8 mouse cellular contexts compared by ENCODE assay signal in the genomic region with DNA sequence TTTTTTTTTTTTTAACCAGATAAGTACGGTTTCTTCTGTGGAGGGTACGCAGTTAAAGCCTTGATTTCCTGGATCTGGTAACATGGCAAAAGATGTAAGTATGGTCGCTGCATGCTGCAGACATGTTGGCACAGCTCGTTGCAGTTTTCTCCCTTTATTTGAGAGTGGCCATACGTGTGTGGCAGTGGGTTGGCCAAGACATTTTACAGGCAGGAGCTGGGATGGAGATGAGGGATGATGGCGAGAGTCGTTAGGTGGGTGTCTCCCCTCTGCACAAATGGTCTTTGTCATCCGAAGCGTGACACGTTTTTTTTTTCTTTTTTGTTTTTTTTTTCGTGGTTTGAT. TPM values are rescaled to one million over a fixed set of nuclear protein-coding genes. Genes with fewer than 3 reads are reported as not detected.
DNase-seq lines count a peak whose midpoint lies in the region; ATAC-seq and TF ChIP-seq lines count a peak whose summit lies in the region.

No protein-coding gene starts in this region.

- no peak overlapping the region for H3K27ac ChIP-seq in kidney, postnatal 0 days
- no peak overlapping the region for H3K27ac ChIP-seq in brown adipose tissue, adult 24 weeks (replicated peaks; ENCODE audit: low read depth, low read length)
- H3K27ac ChIP-seq in intestine, embryonic 14.5 days (ENCODE audit: low read depth): peak overlapping the region; percentile 75; the same call in 1 of the 2 replicates
- no peak overlapping the region for H3K27ac ChIP-seq in neural tube, embryonic 12.5 days

- ATAC-seq in kidney, postnatal 0 days (replicated peaks; ENCODE audit: low FRiP score, low read depth): no peak
- no peak for ATAC-seq in intestine, embryonic 14.5 days (replicated peaks; ENCODE audit: low FRiP score, low TSS enrichment, low read depth)
- ATAC-seq in neural tube, embryonic 12.5 days (ENCODE audit: low FRiP score, low read depth): no peak

- TF ChIP-seq CTCF in kidney, postnatal 0 days (IDR thresholded peaks at IDR 0.05; ENCODE audit: low read depth): no peak

- peaks cover 11% of the 10 kb centered on the region; the same call in 1 of the 2 replicates for H3K36me3 ChIP-seq in kidney, postnatal 0 days (ENCODE audit: insufficient read depth, low read length)
- H3K36me3 ChIP-seq in intestine, embryonic 14.5 days (ENCODE audit: control insufficient read depth, insufficient read depth, low read length): peaks cover 45% of the 10 kb centered on the region
- peaks cover 44% of the 10 kb centered on the region for H3K36me3 ChIP-seq in neural tube, embryonic 12.5 days

- no peaks in the 10 kb centered on the region for H3K27me3 ChIP-seq in kidney, postnatal 0 days (ENCODE audit: insufficient read depth, low read length)
- H3K27me3 ChIP-seq in intestine, embryonic 14.5 days (replicated peaks; ENCODE audit: control insufficient read depth, insufficient read depth, low read length): no peaks in the 10 kb centered on the region
- H3K27me3 ChIP-seq in neural tube, embryonic 12.5 days (replicated peaks): no peaks in the 10 kb centered on the region

- no peak for DNase-seq in kidney, postnatal 0 days (ENCODE audit: low spot score)
- DNase-seq in kidney, adult 8-10 months: no peak
- DNase-seq in intestine, embryonic 14.5 days (ENCODE audit: low spot score): peak; percentile 64
- DNase-seq in left cerebral cortex, adult 18-20 months (ENCODE audit: low spot score in 2 of 2): no peak
- DNase-seq in thymus, postnatal 36 days: no peak
- DNase-seq in thymus, postnatal 4 days: no peak

- peak overlapping the region; percentile 85 for H3K4me3 ChIP-seq in kidney, postnatal 0 days (replicated peaks; ENCODE audit: low read depth, low read length)
- peak overlapping the region; percentile 73; the same call in 1 of the 2 replicates for H3K4me3 ChIP-seq in brown adipose tissue, adult 24 weeks (ENCODE audit: insufficient read depth, low read depth, low read length)
- H3K4me3 ChIP-seq in intestine, embryonic 14.5 days (ENCODE audit: low read depth, low read length): peak overlapping the region; percentile 69
- peak overlapping the region; percentile 100 for H3K4me3 ChIP-seq in neural tube, embryonic 12.5 days

- peak overlapping the region; percentile 93 for H3K4me2 ChIP-seq in kidney, postnatal 0 days (ENCODE audit: low read length)
- H3K4me2 ChIP-seq in intestine, embryonic 14.5 days (ENCODE audit: low read length): peak overlapping the region; percentile 61
- H3K4me2 ChIP-seq in neural tube, embryonic 12.5 days (replicated peaks): peak overlapping the region; percentile 92

- H3K9me3 ChIP-seq in kidney, postnatal 0 days (replicated peaks; ENCODE audit: low read length): no peaks in the 10 kb centered on the region
- H3K9me3 ChIP-seq in intestine, embryonic 14.5 days (ENCODE audit: control insufficient read depth, low read length): no peaks in the 10 kb centered on the region
- H3K9me3 ChIP-seq in neural tube, embryonic 12.5 days: no peaks in the 10 kb centered on the region

- H3K4me1 ChIP-seq in kidney, postnatal 0 days (replicated peaks; ENCODE audit: insufficient read depth, low read length): peaks cover 9% of the 10 kb centered on the region
- peaks cover 7% of the 10 kb centered on the region; the same call in 1 of the 2 replicates for H3K4me1 ChIP-seq in brown adipose tissue, adult 24 weeks (ENCODE audit: control insufficient read depth, insufficient read depth, insufficient read length, low read length)
- peaks cover 12% of the 10 kb centered on the region for H3K4me1 ChIP-seq in intestine, embryonic 14.5 days (replicated peaks; ENCODE audit: control insufficient read depth, insufficient read depth, low read length)
- H3K4me1 ChIP-seq in neural tube, embryonic 12.5 days: peaks cover 16% of the 10 kb centered on the region

- 4% methylated on average over 11 of the region's 11 CpGs for WGBS in kidney, postnatal 0 days
- 6% methylated on average over 11 of the region's 11 CpGs for WGBS in intestine, embryonic 14.5 days
- WGBS in neural tube, embryonic 12.5 days: 4% methylated on average over 11 of the region's 11 CpGs

- peak overlapping the region; percentile 93 for H3K9ac ChIP-seq in kidney, postnatal 0 days (ENCODE audit: low read depth, low read length)
- peak overlapping the region; percentile 91 for H3K9ac ChIP-seq in intestine, embryonic 14.5 days (ENCODE audit: low read length)
- H3K9ac ChIP-seq in neural tube, embryonic 12.5 days: peak overlapping the region; percentile 98

RNA-seq across cellular contexts. Expression of a gene that starts 1.1 kb away (rescaled TPM):
- 107 and 127 TPM in 2 replicates for polyA plus RNA-seq in kidney, postnatal 0 days (2015; fragmentation: Nextera tagmentation; extraction: Ambion mirVana)
- 32.5 and 34.6 TPM in 2 replicates for polyA plus RNA-seq in brown adipose tissue, adult 24 weeks (2012; ENCODE audit: insufficient read depth, insufficient read length, missing spikeins)
- polyA plus RNA-seq in intestine, embryonic 14.5 days (2014; fragmentation: Nextera tagmentation; extraction: Ambion mirVana): 182 and 186 TPM in 2 replicates
- polyA plus RNA-seq in neural tube, embryonic 12.5 days (2016; fragmentation: Nextera tagmentation; extraction: Ambion mirVana): 148 and 152 TPM in 2 replicates
- total RNA-seq in left cerebral cortex, adult 18-20 months (2021): 10 to 100 TPM; 50.1 to 59.3 TPM

RNA-seq across cellular contexts. Expression of a gene that starts 51.6 kb away (rescaled TPM):
- polyA plus RNA-seq in kidney, postnatal 0 days (2015; fragmentation: Nextera tagmentation; extraction: Ambion mirVana): 31.3 and 33.2 TPM in 2 replicates
- polyA plus RNA-seq in brown adipose tissue, adult 24 weeks (2012; ENCODE audit: insufficient read depth, insufficient read length, missing spikeins): 22.9 and 25.9 TPM in 2 replicates
- polyA plus RNA-seq in intestine, embryonic 14.5 days (2014; fragmentation: Nextera tagmentation; extraction: Ambion mirVana): 37.4 and 42.0 TPM in 2 replicates
- polyA plus RNA-seq in neural tube, embryonic 12.5 days (2016; fragmentation: Nextera tagmentation; extraction: Ambion mirVana): 45.8 and 51.5 TPM in 2 replicates
- total RNA-seq in left cerebral cortex, adult 18-20 months (2021): 10 to 100 TPM; 45.9 to 46.8 TPM

RNA-seq across cellular contexts. Expression of a gene that starts 51.7 kb away (rescaled TPM):
- 17.3 and 19.0 TPM in 2 replicates for polyA plus RNA-seq in kidney, postnatal 0 days (2015; fragmentation: Nextera tagmentation; extraction: Ambion mirVana)
- polyA plus RNA-seq in brown adipose tissue, adult 24 weeks (2012; ENCODE audit: insufficient read depth, insufficient read length, missing spikeins): 21.1 and 24.8 TPM in 2 replicates
- 22.5 and 23.4 TPM in 2 replicates for polyA plus RNA-seq in intestine, embryonic 14.5 days (2014; fragmentation: Nextera tagmentation; extraction: Ambion mirVana)
- polyA plus RNA-seq in neural tube, embryonic 12.5 days (2016; fragmentation: Nextera tagmentation; extraction: Ambion mirVana): 33.1 and 34.4 TPM in 2 replicates
- 10 to 100 TPM; 41.3 to 43.8 TPM for total RNA-seq in left cerebral cortex, adult 18-20 months (2021)

RNA-seq across cellular contexts. Expression of a gene that starts 57.0 kb away (rescaled TPM):
- polyA plus RNA-seq in kidney, postnatal 0 days (2015; fragmentation: Nextera tagmentation; extraction: Ambion mirVana): 0.08 TPM in 1 of 2 replicates, not detected in the other
- polyA plus RNA-seq in brown adipose tissue, adult 24 weeks (2012; ENCODE audit: insufficient read depth, insufficient read length, missing spikeins): 12.8 and 22.6 TPM in 2 replicates
- not detected in 2 replicates for polyA plus RNA-seq in intestine, embryonic 14.5 days (2014; fragmentation: Nextera tagmentation; extraction: Ambion mirVana)
- polyA plus RNA-seq in neural tube, embryonic 12.5 days (2016; fragmentation: Nextera tagmentation; extraction: Ambion mirVana): not detected in 2 replicates
- not detected for total RNA-seq in left cerebral cortex, adult 18-20 months (2021)
